Mouse (Mus musculus) bone marrow, adult 2 months (tissue): ENCODE results near the gene Aldh1l1.

ENCODE experiments used
- CTCF ChIP-seq: fragments of 200-500 bp; IDR thresholded peaks from 2 replicates; pipeline ENCODE4 v1.5.1; 2011; ENCODE audit warnings: low read length, control low read depth; ENCODE audit not compliant: control insufficient read depth, insufficient read depth
- POLR2A ChIP-seq: fragments of 200-500 bp; IDR thresholded peaks from 2 replicates; pipeline ENCODE4 v1.6.1; 2011; ENCODE audit warnings: low read depth, mild to moderate bottlenecking, control low read depth, low read length, borderline replicate concordance; ENCODE audit not compliant: control insufficient read depth

- TF ChIP-seq CTCF (no peak), POLR2A (no peak)
Observed at GRCm38 (mm10) chr6:90539271-90539670, 53.0 kb downstream of the Aldh1l1 start.
